Mouse (Mus musculus): ENCODE results near the gene Cd200r2.

DNA sequence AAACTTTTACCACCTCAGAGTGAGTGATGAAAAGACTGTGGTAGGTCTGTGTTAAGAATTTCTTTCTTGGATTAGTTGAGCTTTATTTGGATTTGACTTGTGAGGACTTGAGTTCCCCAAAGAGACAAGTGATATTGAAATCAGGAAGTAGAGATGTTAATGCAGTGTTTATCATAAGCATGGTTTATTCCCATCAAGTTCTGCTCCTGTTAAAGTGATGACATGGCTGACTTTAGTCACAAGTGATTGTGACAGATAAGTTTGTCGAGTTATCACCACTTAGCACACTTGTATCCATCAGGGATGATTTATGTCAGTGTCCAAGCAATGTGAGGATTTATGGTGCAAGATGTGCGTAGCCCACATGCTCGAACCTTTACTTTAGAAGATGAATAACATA is 34.6 kb upstream of the Cd200r2 start:
- TF ChIP-seq GATA1 (IDR thresholded peaks at IDR 0.05; ENCODE audit: borderline replicate concordance, low read length) (no peak), FLI1 (IDR thresholded peaks at IDR 0.05; ENCODE audit: low read length) (no peak)
